Mouse (Mus musculus): ENCODE results near the gene Hibadh. TPM values are rescaled to one million over a fixed set of nuclear protein-coding genes. Genes with fewer than 3 reads are reported as not detected.

The Hibadh gene
- polyA plus RNA-seq, 1 experiment from 2014 or later, result 104 TPM

GRCm38 (mm10) chr6:52513876-52514405, 126.2 kb downstream of the Hibadh start:
- Histone ChIP-seq H3K4me1 (0 out of 2 replicates have a peak, but pooled peaks cover 3% of the 10 kb centered on the region), H3K9ac (no peak overlapping the region), H3K27me3 (no peaks in the 10 kb centered on the region), H3K4me3 (no peak overlapping the region), H3K9me3 (no peaks in the 10 kb centered on the region), H3K4me2 (no peak overlapping the region), H3K36me3 (no peaks in the 10 kb centered on the region), H3K27ac (no peak overlapping the region)
- no peak for ATAC-seq (ENCODE audit: borderline replicate concordance, extremely low read depth, low FRiP score, low TSS enrichment)
- WGBS, result 41% methylated on average over 4 of the region's 4 CpGs

GRCm38 (mm10) chr6:52508789-52509188, 131.4 kb downstream of the Hibadh start:
- Histone ChIP-seq H3K9me3 (no peaks in the 10 kb centered on the region), H3K27ac (no peak overlapping the region), H3K27me3 (no peaks in the 10 kb centered on the region), H3K4me2 (no peak overlapping the region), H3K36me3 (no peaks in the 10 kb centered on the region), H3K9ac (no peak overlapping the region), H3K4me1 (peaks cover 8% of the 10 kb centered on the region; the same call in 1 of the 2 replicates), H3K4me3 (no peak overlapping the region)
- ATAC-seq (ENCODE audit: borderline replicate concordance, extremely low read depth, low FRiP score, low TSS enrichment), result no peak
- WGBS, result 81% methylated on average over 3 of the region's 3 CpGs

- Histone ChIP-seq H3K4me1 (peaks cover 8% of the 10 kb centered on the region; the same call in 1 of the 2 replicates), H3K9ac (no peak overlapping the region), H3K27ac (no peak overlapping the region), H3K4me3 (no peak overlapping the region), H3K36me3 (no peaks in the 10 kb centered on the region), H3K4me2 (no peak overlapping the region), H3K9me3 (no peaks in the 10 kb centered on the region), H3K27me3 (no peaks in the 10 kb centered on the region)
- ATAC-seq (ENCODE audit: borderline replicate concordance, extremely low read depth, low FRiP score, low TSS enrichment), result no peak
- WGBS, result 72% methylated on average over 7 of the region's 7 CpGs
These were observed 132.2 kb downstream of the Hibadh start for GRCm38 (mm10) chr6:52507946-52508345.

- peaks cover 8% of the 10 kb centered on the region; the same call in 1 of the 2 replicates for H3K4me1 ChIP-seq
- H3K4me2 ChIP-seq, result no peak overlapping the region
- ATAC-seq (ENCODE audit: borderline replicate concordance, extremely low read depth, low FRiP score, low TSS enrichment), result no peak
- no peaks in the 10 kb centered on the region for H3K9me3 ChIP-seq
- no peak overlapping the region for H3K4me3 ChIP-seq
- no peaks in the 10 kb centered on the region for H3K27me3 ChIP-seq
- WGBS, result 48% methylated on average over 5 of the region's 5 CpGs
- no peak overlapping the region for H3K9ac ChIP-seq
- H3K36me3 ChIP-seq, result no peaks in the 10 kb centered on the region
- H3K27ac ChIP-seq, result peak overlapping the region; percentile 33
These were observed 133.0 kb downstream of the Hibadh start for GRCm38 (mm10) chr6:52507171-52507570.

- Histone ChIP-seq H3K4me3 (no peak overlapping the region), H3K4me2 (no peak overlapping the region), H3K9ac (no peak overlapping the region), H3K36me3 (no peaks in the 10 kb centered on the region), H3K4me1 (peaks cover 8% of the 10 kb centered on the region; the same call in 1 of the 2 replicates), H3K9me3 (no peaks in the 10 kb centered on the region), H3K27me3 (no peaks in the 10 kb centered on the region), H3K27ac (no peak overlapping the region)
- 85% methylated on average over 9 of the region's 9 CpGs for WGBS
- ATAC-seq (ENCODE audit: borderline replicate concordance, extremely low read depth, low FRiP score, low TSS enrichment), result no peak
These were observed 134.1 kb downstream of the Hibadh start for GRCm38 (mm10) chr6:52505777-52506755.

- WGBS, result 67% methylated on average over 8 of the region's 8 CpGs
- Histone ChIP-seq H3K9ac (no peak overlapping the region), H3K4me1 (peaks cover 8% of the 10 kb centered on the region; the same call in 1 of the 2 replicates), H3K27ac (no peak overlapping the region), H3K36me3 (no peaks in the 10 kb centered on the region), H3K9me3 (no peaks in the 10 kb centered on the region), H3K4me2 (no peak overlapping the region), H3K27me3 (no peaks in the 10 kb centered on the region), H3K4me3 (no peak overlapping the region)
- no peak for ATAC-seq (ENCODE audit: borderline replicate concordance, extremely low read depth, low FRiP score, low TSS enrichment)
These were observed 135.3 kb downstream of the Hibadh start for GRCm38 (mm10) chr6:52504676-52505460.

- no peak overlapping the region for H3K27ac ChIP-seq
- no peak overlapping the region for H3K4me2 ChIP-seq
These were observed 137.2 kb downstream of the Hibadh start for GRCm38 (mm10) chr6:52502986-52503385.

GRCm38 (mm10) chr6:52501479-52501878, 138.7 kb downstream of the Hibadh start:
- H3K36me3 ChIP-seq, result no peaks in the 10 kb centered on the region
- no peak for ATAC-seq (ENCODE audit: borderline replicate concordance, extremely low read depth, low FRiP score, low TSS enrichment)
- H3K27me3 ChIP-seq, result no peaks in the 10 kb centered on the region
- no peak overlapping the region for H3K9ac ChIP-seq
- H3K4me1 ChIP-seq, result no peaks in the 10 kb centered on the region
- no peaks in the 10 kb centered on the region for H3K9me3 ChIP-seq
- H3K4me2 ChIP-seq, result no peak overlapping the region
- H3K4me3 ChIP-seq, result no peak overlapping the region
- 57% methylated on average over 1 of the region's 1 CpGs for WGBS
- no peak overlapping the region for H3K27ac ChIP-seq

More at GRCm38 (mm10) chr6:52502986-52503385, 137.2 kb downstream of the Hibadh start:
- Histone ChIP-seq H3K4me3 (no peak overlapping the region), H3K9me3 (no peaks in the 10 kb centered on the region), H3K27me3 (no peaks in the 10 kb centered on the region), H3K36me3 (no peaks in the 10 kb centered on the region), H3K4me1 (peaks cover 8% of the 10 kb centered on the region; the same call in 1 of the 2 replicates), H3K9ac (no peak overlapping the region)
- WGBS, result 74% methylated on average over 2 of the region's 2 CpGs
- no peak for ATAC-seq (ENCODE audit: borderline replicate concordance, extremely low read depth, low FRiP score, low TSS enrichment)

Other genes with a start within 250 kb of the Hibadh start
- 147 TPM in 2 replicates for gene Tax1bp1, start 73.3 kb upstream of the Hibadh start, polyA plus RNA-seq (2015; fragmentation: Nextera tagmentation; extraction: Ambion mirVana)